Mouse (Mus musculus) ES-Bruce4 (cell line): ENCODE results near the gene Med21. TPM values are rescaled to one million over a fixed set of nuclear protein-coding genes. Genes with fewer than 3 reads are reported as not detected.

Experiments used
- H3K27ac ChIP-seq: 2 replicates; pipeline ENCODE4 v1.5.1; 2012; ENCODE audit warnings: low read length, inconsistent platforms; ENCODE audit not compliant: insufficient read depth
- H3K27me3 ChIP-seq: 2 replicates; pipeline ENCODE4 v1.6.1; 2012; ENCODE audit warnings: mild to moderate bottlenecking, low read length, inconsistent platforms; ENCODE audit not compliant: control insufficient read depth, poor library complexity, insufficient read depth, severe bottlenecking
- H3K36me3 ChIP-seq: 2 replicates; pipeline ENCODE4 v1.6.1; 2012; ENCODE audit warnings: inconsistent platforms, mild to moderate bottlenecking, low read length, moderate library complexity; ENCODE audit not compliant: control insufficient read depth, poor library complexity, insufficient read depth, severe bottlenecking
- H3K4me1 ChIP-seq: one replicate; pipeline ENCODE4 v1.8.1; 2011; ENCODE audit warnings: low read length; ENCODE audit not compliant: control insufficient read depth, insufficient read depth
- H3K4me3 ChIP-seq: 2 replicates; pipeline ENCODE4 v1.5.1; 2011; ENCODE audit warnings: low read depth, mild to moderate bottlenecking, low read length
- H3K9ac ChIP-seq: 2 replicates; pipeline ENCODE4 v1.6.1; 2012; ENCODE audit warnings: low read depth, mild to moderate bottlenecking, inconsistent platforms; ENCODE audit not compliant: poor library complexity, severe bottlenecking
- H3K9me3 ChIP-seq: replicated peaks from 2 replicates; pipeline ENCODE4 v1.6.1; 2012; ENCODE audit warnings: mild to moderate bottlenecking, low read length, inconsistent platforms; ENCODE audit not compliant: control insufficient read depth, poor library complexity, insufficient read depth, severe bottlenecking
- CTCF ChIP-seq: IDR thresholded peaks from one replicate; pipeline ENCODE4 v1.8.1; 2011; ENCODE audit warnings: low read depth, low read length
- EP300 ChIP-seq: IDR thresholded peaks from 2 replicates; pipeline ENCODE4 v1.6.1; 2011; ENCODE audit warnings: low read depth, low read length; ENCODE audit not compliant: insufficient read depth
- POLR2A ChIP-seq: IDR thresholded peaks from one replicate; pipeline ENCODE4 v1.8.1; 2011; ENCODE audit warnings: low read length; ENCODE audit not compliant: insufficient read depth
- polyA plus RNA-seq: library from polyadenylated mRNA; stranded (reverse); fragments of >200 nt; gene quantifications from 2 replicates; pipeline ENCODE4 v1.2.4, GENCODE M21; 2011; ENCODE audit warnings: low read depth; ENCODE audit not compliant: missing spikeins, insufficient read depth, insufficient read length

Gene Med21
- polyA plus RNA-seq, 1 experiment, result 92.1 TPM

GRCm38 (mm10) chr6:146630961-146631360 lies 11.4 kb upstream of the Med21 start:
- H3K4me3 ChIP-seq, result no peak overlapping the region
- peak overlapping the region; percentile 43; the same call in 1 of the 2 replicates for H3K9ac ChIP-seq
- no peaks in the 10 kb centered on the region for H3K27me3 ChIP-seq
- TF ChIP-seq CTCF (no peak), POLR2A (no peak), EP300 (no peak)
- H3K9me3 ChIP-seq, result no peaks in the 10 kb centered on the region
- peaks cover 5% of the 10 kb centered on the region for H3K4me1 ChIP-seq
- H3K27ac ChIP-seq, result peak overlapping the region; percentile 49
- peaks cover 5% of the 10 kb centered on the region; the same call in 1 of the 2 replicates for H3K36me3 ChIP-seq

DNA sequence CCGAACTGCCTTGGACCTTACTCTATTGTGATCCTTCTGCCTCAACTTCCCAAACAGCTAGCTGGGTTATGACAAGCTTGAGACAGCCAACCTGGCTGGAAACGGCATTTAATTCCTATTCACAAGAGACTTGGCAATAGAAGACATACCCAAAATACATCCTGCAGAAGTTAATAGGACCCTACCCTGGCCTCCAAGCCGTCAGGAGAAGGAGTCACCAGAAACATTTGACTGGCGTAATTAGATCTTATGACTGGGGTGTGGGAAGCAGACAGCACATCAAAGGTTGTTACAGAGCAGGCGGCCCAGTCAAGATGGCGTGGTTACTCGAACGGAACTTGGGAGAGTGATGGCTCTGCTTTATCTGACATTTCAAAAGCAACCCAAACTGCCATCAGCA lies 10.5 kb upstream of the Med21 start:
- H3K36me3 ChIP-seq, result peaks cover 5% of the 10 kb centered on the region; the same call in 1 of the 2 replicates
- TF ChIP-seq EP300, result no peak
- TF ChIP-seq POLR2A, result no peak
- TF ChIP-seq CTCF, result no peak
- peak overlapping the region; percentile 93 for H3K9ac ChIP-seq
- H3K9me3 ChIP-seq, result no peaks in the 10 kb centered on the region
- no peaks in the 10 kb centered on the region for H3K27me3 ChIP-seq
- peaks cover 2% of the 10 kb centered on the region for H3K4me1 ChIP-seq
- H3K27ac ChIP-seq, result peak overlapping the region; percentile 99
- no peak overlapping the region for H3K4me3 ChIP-seq

DNA sequence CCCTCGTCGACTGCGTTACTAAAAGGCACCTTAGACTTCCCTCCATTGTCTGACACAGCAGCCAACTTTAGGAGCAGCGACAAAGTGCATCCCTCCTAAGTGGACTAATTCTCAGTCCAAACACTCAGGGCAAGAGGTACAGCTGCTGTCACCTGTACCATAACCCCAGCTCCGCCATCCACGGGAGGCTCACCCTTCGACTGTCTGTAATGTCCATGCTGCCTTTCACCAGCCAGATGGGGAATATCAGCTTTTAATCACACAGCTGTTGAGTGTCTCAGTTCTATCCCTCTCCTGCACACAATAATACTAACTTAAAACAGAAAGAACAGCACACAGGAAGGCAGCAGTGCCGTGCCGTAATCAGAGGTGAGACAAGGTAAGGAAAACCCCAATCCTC lies 9.9 kb upstream of the Med21 start:
- H3K4me1 ChIP-seq, result peaks cover 2% of the 10 kb centered on the region
- TF ChIP-seq POLR2A (no peak), CTCF (no peak), EP300 (no peak)
- H3K9ac ChIP-seq, result peak overlapping the region; percentile 93
- H3K36me3 ChIP-seq, result peaks cover 5% of the 10 kb centered on the region; the same call in 1 of the 2 replicates
- H3K27ac ChIP-seq, result peak overlapping the region; percentile 99
- peak overlapping the region; percentile 21 for H3K4me3 ChIP-seq
- H3K9me3 ChIP-seq, result no peaks in the 10 kb centered on the region
- H3K27me3 ChIP-seq, result no peaks in the 10 kb centered on the region

GRCm38 (mm10) chr6:146633097-146633496 lies 9.2 kb upstream of the Med21 start:
- H3K4me3 ChIP-seq, result peak overlapping the region; percentile 55
- TF ChIP-seq POLR2A, result no peak
- no peak for TF ChIP-seq CTCF
- TF ChIP-seq EP300, result no peak
- peaks cover 5% of the 10 kb centered on the region; the same call in 1 of the 2 replicates for H3K36me3 ChIP-seq
- H3K4me1 ChIP-seq, result peaks cover 2% of the 10 kb centered on the region
- H3K9me3 ChIP-seq, result no peaks in the 10 kb centered on the region
- H3K27ac ChIP-seq, result peak overlapping the region; percentile 99
- H3K9ac ChIP-seq, result peak overlapping the region; percentile 93
- H3K27me3 ChIP-seq, result no peaks in the 10 kb centered on the region

DNA sequence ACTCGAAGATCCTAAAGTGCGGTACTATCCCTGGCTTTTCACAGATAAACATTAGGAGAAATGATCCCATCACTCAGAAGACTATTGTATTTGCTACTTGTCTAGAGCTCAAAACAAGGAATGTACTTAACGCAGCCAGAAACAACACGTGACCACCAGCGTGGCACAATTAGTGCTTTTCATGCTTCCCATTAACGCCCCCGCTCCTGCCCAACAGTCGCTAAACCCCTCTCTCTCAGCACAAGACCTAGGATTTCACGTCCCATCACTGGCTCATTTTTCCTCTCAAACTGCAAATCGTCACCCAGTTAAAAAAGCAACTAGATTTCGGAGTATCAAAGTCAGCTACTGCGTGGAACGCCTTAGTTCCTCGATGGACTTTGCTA lies 8.7 kb upstream of the Med21 start:
- Histone ChIP-seq H3K4me1 (peaks cover 2% of the 10 kb centered on the region), H3K9ac (peak overlapping the region; percentile 93), H3K27me3 (no peaks in the 10 kb centered on the region), H3K27ac (peak overlapping the region; percentile 99), H3K4me3 (peak overlapping the region; percentile 77), H3K9me3 (no peaks in the 10 kb centered on the region), H3K36me3 (peaks cover 5% of the 10 kb centered on the region; the same call in 1 of the 2 replicates)
- TF ChIP-seq CTCF (no peak), POLR2A (no peak), EP300 (no peak)

DNA sequence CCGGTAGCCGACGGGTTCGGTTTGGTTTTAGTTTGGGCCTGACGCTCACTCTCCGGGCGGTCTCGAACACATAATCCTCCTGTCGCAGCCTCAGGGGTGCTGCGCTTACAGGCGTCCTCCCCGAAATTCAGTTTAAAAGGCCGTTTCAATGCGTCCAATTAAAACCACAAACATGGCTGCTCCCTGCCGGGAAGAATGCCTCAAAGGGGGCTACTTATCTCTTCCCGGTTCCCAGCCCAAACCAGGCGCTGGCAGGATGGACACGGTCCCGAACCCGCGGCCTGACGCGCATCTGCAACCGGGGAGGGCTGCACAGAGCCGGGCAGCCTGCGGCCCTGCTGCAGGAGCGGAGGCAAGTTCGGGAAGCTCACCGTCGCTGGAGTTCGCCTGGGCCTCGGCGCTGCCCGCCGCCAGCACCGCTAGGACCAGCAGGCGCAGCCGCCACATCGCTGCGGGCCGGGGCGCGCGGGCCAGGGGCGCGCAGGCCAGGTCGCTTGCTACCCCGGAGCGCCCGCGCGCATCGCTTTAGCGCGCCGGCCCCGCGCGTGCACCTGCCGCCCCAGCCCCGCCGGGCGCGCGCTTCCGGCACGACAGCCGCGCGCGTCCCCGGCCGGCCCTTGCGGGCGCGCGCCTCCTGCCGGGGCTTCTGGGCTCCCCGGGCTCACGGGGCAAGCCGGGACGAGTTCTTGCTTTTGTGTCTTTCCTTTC lies 8.2 kb upstream of the Med21 start:
- H3K36me3 ChIP-seq, result peaks cover 2% of the 10 kb centered on the region; the same call in 1 of the 2 replicates
- H3K27ac ChIP-seq, result peak overlapping the region; percentile 99
- H3K27me3 ChIP-seq, result no peaks in the 10 kb centered on the region
- TF ChIP-seq CTCF (no peak), EP300 (no peak), POLR2A (no peak)
- peak overlapping the region; percentile 77 for H3K4me3 ChIP-seq
- peak overlapping the region; percentile 93 for H3K9ac ChIP-seq
- H3K4me1 ChIP-seq, result peaks cover 2% of the 10 kb centered on the region
- no peaks in the 10 kb centered on the region for H3K9me3 ChIP-seq
